Mouse (Mus musculus) cortical plate, adult 2 months (tissue): Measurements from ENCODE around the gene Ifi208.

Experiments
- CTCF ChIP-seq: fragments of 200-500 bp; IDR thresholded peaks from 2 replicates; pipeline ENCODE4 v1.5.1; 2011; ENCODE audit warnings: mild to moderate bottlenecking, control low read depth, low read length; ENCODE audit not compliant: insufficient read depth; ENCODE audit errors: extremely low read depth
- POLR2A ChIP-seq: fragments of 200-500 bp; IDR thresholded peaks from 2 replicates; pipeline ENCODE4 v1.6.1; 2011; ENCODE audit warnings: mild to moderate bottlenecking, low read length, control low read depth; ENCODE audit not compliant: insufficient read depth; ENCODE audit errors: extremely low read depth

GRCm38 (mm10) chr1:173733219-173733618 is 59.7 kb downstream of the Ifi208 start:
- TF ChIP-seq CTCF, result no peak
- TF ChIP-seq POLR2A, result no peak
